Mouse (Mus musculus) heart, postnatal 36 days (tissue): Measurements from ENCODE around the gene Gstm4. TPM values are rescaled to one million over a fixed set of nuclear protein-coding genes. Genes with fewer than 3 reads are reported as not detected.

Source experiments
- DNase-seq, 2 experiments: peaks; one replicate each; pipeline ENCODE4 v3.0.0; 2021 to 2022
- intact Hi-C: fragments of 180-260 bp; cut with DNase I; formaldehyde crosslinking; loops from one replicate; pipeline ENCODE4 v1.15.1; 2025
- total RNA-seq, 2 experiments: library from RNA; stranded (reverse); gene quantifications; 2 replicates each; pipeline ENCODE4 v1.2.3; 2021

Gstm4 gene
- total RNA-seq: 10 to 100 TPM; 12.3 to 13.3 TPM

DNA sequence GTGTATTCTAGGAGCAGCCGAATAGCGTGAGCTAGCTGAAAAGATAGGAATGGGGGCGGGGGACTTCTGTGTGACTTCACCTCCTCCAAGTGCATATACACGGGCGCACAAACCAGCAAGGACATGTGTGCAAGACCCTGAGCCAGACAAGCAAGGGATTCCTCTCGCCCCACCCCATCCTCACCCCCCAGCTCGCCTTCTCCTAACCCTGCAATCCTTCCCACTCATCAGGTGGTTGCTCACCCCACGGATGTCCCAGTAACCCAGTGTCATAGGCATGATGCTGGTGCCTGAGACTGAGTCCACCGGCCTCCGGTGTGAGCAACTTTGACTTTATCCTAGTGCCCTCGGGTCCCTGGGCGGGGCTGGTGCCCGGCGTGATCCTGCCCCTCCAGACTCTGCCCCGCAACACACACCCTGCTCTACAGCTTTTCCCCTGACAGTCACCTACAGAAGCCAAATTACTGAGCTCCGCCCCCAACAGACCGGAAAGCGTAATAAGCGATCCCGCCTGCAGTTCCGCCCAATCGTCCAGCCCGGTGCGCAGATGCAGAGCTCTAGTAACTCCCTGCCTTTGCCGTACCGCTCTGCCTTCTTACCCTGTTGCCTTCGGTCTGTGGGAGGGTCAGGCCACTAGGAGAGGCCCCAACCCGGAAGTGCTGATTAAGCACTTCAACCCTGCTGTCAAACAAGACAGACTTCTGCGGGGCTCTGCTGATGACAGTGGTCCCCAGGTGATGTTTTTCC is at the start of gene Gstm4:
TSS of gene Gstm4 (minus strand) at position 501 of the 747 bp plus-strand sequence.
- intact Hi-C loops: loop anchor here (2.0 kb wide), 1 partner anchor 26 kb away; no protein-coding TSS in a partner anchor
- DNase-seq: peak; percentile 84 to 87

DNA sequence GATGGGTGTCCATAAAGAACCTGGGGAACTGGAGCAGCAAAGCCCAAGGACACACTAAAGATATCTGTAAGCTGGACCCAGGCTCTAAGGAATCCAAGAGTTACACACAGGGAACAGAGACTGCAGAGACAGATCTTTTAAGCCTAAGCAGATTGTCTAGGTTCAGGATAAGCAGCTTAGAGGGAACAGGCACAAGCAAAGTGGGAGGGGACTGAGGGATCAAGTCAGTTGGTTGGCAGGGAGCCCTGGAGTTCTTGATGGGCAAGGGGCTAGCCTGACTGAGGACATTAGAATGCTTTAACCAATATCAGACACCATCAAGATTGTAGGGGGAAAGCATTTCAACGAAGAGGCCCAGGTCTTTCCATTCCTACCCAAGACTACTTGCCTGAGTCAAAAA is 49.5 kb upstream of the Gstm4 start:
- no peak for DNase-seq
- intact Hi-C loops: no loop called here

DNA sequence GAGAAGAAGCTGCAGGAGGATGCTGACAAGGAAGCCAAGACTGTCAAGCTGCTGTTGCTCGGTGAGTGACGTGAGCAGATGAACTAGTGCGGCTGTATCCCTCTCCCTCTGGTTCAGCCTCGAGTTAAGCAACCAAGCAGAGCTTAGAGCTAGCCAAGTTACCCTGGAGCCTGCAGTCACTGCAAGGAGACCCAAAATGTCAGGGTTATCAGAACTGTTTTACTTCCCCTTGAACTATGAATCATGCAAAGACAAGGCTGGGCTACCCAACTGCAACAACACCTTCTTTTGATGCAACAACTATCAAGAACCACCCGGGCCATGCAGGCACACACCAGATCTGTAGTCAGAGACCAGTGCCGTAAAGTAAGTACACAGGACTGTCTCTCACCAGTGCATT is 48.6 kb upstream of the Gstm4 start:
- intact Hi-C loops: no loop called here
- DNase-seq: no peak

DNA sequence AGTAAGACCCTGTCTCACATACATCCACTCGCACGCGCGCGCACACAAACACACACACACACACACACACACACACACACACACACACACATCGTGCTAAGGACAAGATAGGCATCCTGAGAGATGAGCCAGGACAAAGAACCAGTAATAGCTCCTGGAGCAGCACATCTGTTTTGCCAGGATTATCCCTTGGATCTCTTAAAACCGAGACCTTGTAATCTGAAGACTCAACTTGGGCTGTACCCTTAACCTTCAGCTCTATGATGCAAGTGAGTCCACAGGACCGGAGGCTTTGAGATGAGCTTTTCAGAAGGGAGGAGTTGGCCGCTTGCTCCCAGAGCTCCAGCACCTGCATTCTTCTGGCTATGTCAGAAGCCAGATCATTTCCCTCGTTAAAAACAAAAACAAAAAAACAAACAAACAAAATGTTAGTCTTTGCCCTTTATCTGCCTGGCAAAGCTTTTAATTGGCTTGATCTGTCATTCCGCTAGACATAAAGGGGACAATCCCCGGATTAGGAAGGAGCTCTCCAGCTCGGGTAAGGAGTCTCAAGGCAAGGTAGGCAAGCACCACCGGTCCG is 47.9 kb upstream of the Gstm4 start, which contains the start of gene Gnat2:
TSS of gene Gnat2 (plus strand) at position 254 of the 580 bp plus-strand sequence.
- intact Hi-C loops: no loop called here
- DNase-seq: no peak

DNA sequence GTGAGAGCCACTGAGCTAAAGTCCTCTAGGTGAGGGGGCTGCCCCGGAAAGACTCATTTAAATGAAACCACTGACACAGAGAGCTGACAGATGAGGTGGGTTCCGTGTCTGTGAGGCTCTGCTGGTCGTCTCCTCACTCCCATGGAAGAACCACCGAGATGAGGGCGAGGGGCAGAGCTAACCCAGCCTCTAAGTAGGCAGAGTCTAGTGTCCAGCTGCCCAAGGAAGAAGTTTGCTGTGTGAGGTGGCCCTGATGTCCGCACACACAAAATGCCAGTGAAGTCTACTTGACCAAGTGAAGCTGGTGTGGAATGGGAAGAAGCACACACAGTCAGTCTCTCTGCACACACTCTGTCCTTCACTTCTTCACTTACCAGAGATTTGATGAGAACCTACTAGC is 47.3 kb upstream of the Gstm4 start:
- intact Hi-C loops: no loop called here

DNA sequence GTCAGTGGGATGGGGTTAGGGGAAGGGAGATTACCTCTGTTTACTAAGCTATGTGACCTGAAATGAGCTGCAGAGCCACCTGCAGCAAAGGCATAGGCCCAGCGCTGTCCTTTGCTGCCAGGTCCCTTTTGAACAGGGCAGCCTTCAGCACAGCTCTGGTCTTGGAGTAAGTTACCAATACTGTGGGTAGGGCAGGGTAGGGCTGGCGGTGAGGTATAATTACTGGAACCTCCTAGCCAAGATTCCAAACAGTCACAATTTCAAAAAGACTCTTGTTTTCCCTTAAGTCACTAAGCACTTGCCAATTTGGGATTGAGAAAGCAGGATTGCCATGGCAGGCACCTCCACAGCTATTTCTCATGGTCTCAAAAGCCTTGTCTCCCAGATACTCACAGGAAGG is 45.9 kb upstream of the Gstm4 start:
- no peak for DNase-seq
- intact Hi-C loops: no loop called here

More for the DNA sequence above, 47.3 kb upstream of the Gstm4 start:
- no peak for DNase-seq

DNA sequence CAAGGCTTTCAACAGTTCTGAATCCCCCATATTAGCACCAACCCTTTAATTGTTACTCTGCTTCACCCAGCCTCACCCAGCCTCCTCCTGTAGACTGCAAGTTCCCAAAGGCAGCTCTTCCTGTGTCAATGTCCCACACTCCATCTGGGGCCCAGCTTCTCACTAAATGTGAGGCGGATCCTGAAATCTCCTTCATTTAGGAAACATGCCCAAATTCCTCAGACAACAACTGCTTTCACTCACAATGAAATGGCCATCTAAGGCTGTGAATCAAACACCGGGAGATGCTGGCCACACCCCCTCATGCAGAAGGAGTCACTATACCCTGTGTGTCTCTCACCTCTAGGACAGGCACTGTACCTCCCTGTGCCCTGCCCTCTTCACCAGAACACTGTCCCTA is 45.2 kb upstream of the Gstm4 start:
- intact Hi-C loops: loop anchor here (5.0 kb wide), 1 partner anchor 112 kb away; the partner anchor contains the start of gene Cyb561d1
- no peak for DNase-seq

DNA sequence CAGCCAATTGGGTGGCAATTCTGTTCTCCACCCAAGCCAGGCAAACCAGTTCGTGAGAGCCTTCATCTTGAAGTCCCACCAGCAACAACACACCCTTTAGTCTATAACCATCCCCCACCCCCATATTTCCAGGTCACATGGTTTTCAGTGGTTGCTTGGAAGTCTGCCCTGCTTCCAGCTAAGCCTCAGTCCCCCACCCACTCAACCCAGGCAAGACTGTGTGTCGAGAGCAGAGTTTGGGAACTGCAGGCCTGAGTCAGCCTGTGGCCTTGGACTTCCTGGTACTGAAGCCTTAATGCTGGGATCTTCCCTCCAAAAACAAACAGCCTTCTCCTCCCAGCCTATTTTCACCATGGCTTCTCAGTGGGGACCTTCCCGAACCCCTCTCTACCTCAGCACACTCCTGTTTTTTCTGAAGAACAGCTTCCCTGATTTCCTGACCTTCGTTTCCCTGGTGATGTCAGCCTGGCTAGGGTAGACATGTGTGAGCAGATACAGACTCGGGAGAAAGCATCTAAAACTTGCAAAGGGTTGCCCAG is 44.2 kb upstream of the Gstm4 start:
- no peak for DNase-seq
- intact Hi-C loops: loop anchor here (5.0 kb wide), 1 partner anchor 113 kb away; the partner anchor contains the start of gene Cyb561d1

DNA sequence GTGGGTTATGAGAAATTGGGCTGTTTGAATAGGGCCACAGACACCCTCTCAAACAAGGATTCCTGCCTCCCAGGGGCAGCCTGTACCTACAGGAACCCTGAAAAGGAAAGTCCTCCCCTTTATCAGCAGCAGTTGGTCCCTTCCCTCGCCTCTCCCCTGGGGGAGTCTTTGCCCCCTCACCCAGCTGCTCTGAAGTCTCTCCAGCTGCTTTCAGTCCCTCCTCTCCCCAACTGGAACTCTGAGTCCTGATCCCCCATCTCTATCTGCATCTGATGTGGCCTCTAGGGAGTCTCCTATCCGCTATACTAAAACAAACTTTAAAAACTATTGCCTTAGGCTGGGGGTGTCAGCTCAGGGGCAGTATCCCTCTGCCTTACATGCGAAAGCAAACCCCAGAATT is 42.6 kb upstream of the Gstm4 start:
- intact Hi-C loops: loop anchor here (2.0 to 5.0 kb wide), 2 partner anchors 57 to 115 kb away; partner anchors contain the start of gene Cyb561d1
- DNase-seq: no peak

DNA sequence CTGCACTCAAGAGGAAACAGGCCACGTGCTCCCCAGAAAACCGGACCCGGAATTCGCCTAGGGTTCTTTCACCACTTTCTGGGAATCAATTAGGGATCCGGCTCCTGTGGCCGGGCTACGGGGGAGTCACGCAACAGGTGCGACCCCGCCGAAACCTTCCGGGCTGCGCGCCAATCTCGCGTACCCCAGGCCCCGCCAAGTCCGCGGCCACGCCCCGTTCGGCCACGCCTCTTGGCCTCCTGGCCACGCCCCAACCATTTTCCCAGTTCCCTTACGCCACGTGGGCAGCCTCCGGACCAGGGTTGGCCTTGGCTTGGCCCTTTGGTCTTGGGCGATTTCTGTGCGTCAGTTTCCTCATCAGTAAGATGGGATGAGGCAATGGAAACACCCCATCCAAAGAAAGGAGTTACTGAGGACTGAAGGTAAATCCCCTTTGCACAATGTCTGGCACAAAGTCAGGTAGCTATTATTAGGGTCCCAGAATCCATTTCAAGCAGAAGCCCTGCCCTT is 41.8 kb upstream of the Gstm4 start, which contains the start of gene Ampd2:
TSS of gene Ampd2 (minus strand) at position 182 of the 510 bp plus-strand sequence.
- peak; percentile 86 to 87 for DNase-seq

DNA sequence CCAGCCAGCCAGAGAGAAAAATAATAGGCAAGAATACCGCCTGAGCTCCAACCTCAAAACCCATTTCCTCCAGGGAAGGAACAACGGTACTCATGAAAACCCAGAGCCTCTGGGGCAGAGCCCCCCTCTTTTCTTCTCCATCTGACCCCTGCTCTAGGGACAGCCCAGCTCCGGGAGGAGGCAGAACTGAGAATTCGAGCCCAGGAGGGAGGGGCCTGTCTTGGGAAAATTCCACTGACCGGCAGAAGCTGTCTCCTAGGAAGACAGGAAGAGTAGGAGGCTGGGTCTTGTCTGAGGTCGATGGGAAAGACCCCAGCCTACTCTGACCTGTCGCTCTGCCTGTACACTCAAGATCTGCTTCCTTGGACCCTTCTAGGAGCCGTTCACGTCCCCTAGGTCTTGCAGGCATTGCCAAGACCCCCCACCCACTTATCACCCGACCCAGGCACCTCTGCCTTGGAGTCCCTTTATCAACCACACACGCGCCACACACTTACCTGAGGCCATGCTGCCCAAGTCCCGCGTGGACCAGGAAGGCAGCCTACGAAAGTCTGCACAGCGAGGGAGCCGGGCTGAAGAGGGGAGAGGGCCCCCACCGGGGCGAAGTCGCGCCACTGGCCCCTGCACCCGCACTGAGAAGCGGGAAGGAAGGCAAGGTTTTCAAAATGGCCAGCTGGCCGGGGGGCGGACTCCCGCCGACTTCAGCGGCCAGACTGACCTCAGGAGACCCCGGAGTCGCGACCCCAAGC is 41.2 kb upstream of the Gstm4 start:
- intact Hi-C loops: loop anchor here (2.0 to 5.0 kb wide), 2 partner anchors 59 to 116 kb away; partner anchors contain the start of gene Cyb561d1
- DNase-seq: peak; percentile 84

More for the DNA sequence above, 41.8 kb upstream of the Gstm4 start, which contains the start of gene Ampd2:
- intact Hi-C loops: loop anchor here (2.0 to 5.0 kb wide), 2 partner anchors 58 to 116 kb away; partner anchors contain the start of gene Cyb561d1

DNA sequence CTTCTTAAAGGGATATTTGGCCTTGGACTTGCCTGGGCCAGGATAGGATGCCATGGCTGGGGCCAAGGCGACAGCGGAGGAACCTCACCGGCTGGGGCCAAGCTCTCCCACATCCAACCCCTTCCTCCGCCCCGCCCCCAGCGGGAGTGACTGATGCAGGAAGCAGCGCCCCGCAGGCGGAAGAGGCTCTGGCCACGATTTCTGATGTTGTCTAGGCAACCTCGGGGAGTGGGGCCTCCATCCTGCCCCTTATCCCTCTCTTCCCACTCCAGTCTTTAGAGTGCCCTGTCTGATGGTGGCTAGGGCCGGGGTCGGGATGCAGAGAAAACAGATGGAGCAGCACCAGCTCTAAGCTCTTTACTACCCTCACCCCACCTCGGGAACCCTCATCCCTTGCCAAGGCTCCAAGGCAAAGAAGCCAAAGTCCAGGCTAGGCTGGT is 40.6 kb upstream of the Gstm4 start:
- DNase-seq: peak; percentile 91 to 92
- intact Hi-C loops: loop anchor here (5.0 kb wide), 1 partner anchor 117 kb away; the partner anchor contains the start of gene Cyb561d1

DNA sequence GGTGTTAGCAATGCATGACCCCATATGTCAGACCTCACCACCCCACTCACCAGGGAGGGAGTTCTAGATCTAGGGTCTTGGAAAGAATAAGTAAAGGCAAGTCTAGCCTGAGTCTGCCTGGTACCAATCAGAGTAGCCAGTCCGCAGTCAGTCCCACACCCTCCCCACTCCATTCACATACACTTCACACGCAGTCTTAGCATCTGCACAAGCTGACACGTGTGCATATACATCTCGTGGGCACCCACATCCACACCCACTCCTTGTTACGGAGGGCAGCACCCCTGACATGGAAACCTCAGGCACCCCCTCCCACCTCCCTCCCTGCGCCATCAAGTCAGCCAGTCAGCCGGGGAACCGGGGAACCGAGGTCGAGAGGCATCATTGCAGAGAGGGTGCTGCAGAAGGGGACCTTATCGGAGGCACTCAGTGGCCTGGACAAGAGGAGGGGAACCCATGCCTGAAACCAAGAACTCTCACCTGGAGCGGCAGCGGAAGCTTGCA is 40.1 kb upstream of the Gstm4 start:
- intact Hi-C loops: loop anchor here (5.0 kb wide), 1 partner anchor 117 kb away; the partner anchor contains the start of gene Cyb561d1
- no peak for DNase-seq

DNA sequence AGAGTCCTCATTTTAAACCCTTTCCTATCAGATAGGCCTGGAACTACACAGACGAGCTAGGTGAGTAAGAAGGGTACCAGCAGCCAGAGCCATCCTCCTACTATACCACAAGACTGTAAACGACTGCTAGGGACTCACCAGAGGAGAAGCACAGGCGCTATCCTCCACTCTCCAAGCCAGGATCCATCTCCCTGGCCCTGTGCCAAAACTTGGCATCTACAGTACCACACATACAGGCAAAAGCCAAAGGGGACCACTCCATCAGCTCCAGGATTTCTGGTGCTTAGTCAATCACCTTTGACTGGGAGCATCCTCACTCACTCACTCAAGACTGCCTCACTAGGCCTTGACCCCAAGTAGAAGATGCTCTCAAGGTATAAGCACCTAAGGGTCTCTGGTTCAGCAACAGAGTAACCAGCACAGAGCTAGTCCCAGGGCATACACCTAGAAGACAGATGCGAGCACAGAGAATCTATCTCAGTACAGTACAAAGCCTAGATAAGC is 39.3 kb upstream of the Gstm4 start:
- intact Hi-C loops: no loop called here
- no peak for DNase-seq

DNA sequence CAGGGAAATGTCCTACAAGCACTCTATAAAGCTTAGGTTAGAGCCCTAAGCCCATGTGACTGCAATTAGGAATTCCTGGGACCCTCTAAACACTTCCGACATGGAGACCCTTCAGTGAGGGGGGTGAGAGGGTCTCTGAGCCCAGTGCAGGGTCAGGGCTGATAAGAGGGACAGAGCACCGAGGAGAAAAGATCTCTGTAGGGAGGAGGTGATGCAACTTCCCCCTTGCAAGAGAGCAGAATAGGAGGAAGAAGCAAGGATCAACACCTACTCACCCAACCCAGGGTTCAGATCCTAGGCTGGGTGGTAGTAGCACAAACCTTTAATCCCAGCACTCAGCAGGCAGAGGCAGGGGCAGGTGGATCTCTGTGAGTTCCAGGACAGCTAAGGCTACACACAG is 38.5 kb upstream of the Gstm4 start:
- intact Hi-C loops: no loop called here
- DNase-seq: no peak

DNA sequence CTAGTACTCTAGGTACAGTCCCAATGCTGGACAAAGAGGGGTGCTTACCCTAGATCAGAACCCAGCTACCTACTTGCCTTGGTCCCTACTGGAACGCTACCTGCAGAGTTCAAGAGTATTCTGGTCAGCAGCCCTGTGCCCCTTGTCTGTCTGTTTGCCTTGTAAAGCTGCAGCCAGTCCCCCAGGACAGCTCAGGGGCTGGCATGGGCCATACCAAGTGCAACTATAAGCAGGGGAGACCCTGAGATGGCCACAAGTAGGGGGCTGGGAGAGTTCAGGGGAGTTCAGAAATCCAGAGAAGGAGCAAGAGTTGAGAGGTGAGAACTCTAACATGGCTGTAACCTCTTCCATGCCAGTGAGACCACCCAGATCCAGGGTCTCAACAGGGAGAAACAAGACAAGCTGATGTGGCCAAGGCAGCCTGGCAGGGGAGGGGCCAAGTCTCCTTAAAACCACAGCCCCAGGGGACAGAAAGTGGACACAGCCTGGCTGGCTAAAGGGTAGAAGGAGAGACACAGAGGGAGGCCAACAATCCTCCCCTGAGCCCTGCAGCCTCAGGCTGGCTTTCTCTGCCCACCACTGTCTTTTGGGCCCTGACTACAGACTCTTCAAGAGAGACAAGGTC is 37.7 kb upstream of the Gstm4 start:
- DNase-seq: no peak
- intact Hi-C loops: no loop called here

DNA sequence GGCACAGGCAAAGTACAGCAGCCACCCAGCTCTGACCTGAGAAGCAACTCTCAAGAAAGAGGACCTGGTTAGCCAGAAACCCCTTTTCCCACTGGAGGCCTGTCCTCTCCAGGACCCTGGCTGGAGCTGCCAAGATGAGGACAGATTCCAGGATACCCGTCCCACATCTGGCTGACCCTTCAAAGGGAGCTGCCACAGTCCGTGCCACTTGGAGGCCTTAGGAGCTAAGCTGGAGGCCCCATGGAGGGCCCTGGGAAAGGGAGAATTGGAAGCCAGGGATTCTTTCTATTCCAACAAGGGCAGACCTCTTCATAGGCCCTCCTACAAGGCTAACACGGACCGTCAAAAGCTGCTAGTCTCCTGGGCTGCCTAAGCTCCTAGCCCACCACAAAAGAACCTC is 37.0 kb upstream of the Gstm4 start:
- intact Hi-C loops: no loop called here
- DNase-seq: no peak

DNA sequence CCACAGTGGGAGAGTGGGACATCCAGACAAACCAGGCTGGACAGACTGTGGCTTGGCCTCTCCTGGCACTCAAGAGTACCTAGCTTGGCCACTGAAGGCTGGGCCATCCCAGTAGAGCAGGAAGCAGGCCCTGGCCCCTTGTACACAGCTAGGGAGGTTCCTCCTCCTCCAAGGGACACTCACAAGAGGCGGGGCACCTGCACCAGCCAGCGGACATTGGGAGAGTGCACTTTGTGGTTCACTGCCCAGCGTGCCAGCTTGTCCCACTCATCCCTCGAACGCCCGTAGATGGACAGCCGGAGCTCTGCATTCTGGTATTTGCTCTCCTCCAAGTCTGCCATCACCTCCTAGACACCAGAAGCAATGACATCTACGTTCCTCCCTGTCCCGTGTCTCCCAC is 32.1 kb upstream of the Gstm4 start:
- no peak for DNase-seq
- intact Hi-C loops: no loop called here

DNA sequence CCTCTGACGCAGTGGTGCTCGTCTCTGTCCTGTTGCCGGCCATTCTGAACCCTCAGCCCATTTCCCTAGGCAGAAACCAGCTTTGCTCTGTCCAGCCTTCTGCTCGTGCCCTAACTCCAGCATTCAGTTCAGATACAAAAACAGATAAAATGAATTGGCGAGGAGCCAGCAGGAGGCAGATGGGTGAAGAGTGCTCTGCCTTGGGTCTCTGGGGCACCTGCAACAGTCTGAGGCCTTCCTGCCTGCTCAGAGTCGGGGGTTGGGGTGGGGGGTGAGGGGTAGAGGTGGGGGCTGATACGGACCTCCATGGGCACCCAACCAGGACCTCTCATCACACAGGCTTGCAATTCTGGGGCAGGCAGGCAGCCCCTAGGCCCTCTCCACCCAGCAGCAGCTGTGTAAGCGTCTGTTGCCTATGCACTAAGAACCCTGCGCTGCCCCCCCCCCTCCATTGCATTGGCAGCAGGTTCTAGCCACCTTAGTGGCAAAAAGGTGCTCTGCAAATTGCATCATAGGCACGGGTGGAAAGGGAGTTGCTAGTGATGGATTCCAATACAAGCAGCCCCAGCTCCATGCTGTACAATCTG is 28.4 kb upstream of the Gstm4 start:
- intact Hi-C loops: no loop called here

More for the DNA sequence above, 28.4 kb upstream of the Gstm4 start:
- DNase-seq: no peak
